In genomic region chr12:32379296-32379725, GRCm38 (mm10) we compare ENCODE assay signal across 8 mouse cellular contexts. TPM values are rescaled to one million over a fixed set of nuclear protein-coding genes. Genes with fewer than 3 reads are reported as not detected.
DNase-seq lines count a peak whose midpoint lies in the region; ATAC-seq lines count a peak whose summit lies in the region.

No protein-coding gene starts in this region.

- H3K4me3 ChIP-seq in megakaryocyte, embryonic 14.5 days (replicated peaks), result peak overlapping the region; percentile 98

- peaks cover 5% of the 10 kb centered on the region for H3K36me3 ChIP-seq in megakaryocyte, embryonic 14.5 days (replicated peaks; ENCODE audit: low read length)

- H3K4me1 ChIP-seq in megakaryocyte, embryonic 14.5 days, result peaks cover 28% of the 10 kb centered on the region

- DNase-seq in adrenal gland, adult (ENCODE audit: inconsistent age in 2 of 2, low spot score in 1 of 2), result peak; percentile 92 to 97
- peak; percentile 85 for DNase-seq in embryo, embryonic 10 days (ENCODE audit: low spot score)
- DNase-seq in gastrocnemius, postnatal 10 days, result peak; percentile 84
- DNase-seq in left cerebral cortex, adult 9 months (ENCODE audit: low spot score in 2 of 2), result peak; percentile 57 to 86
- peak; percentile 81 to 87 for DNase-seq in right cerebral cortex, adult 2 months (ENCODE audit: low spot score in 2 of 2)
- peak; percentile 82 for DNase-seq in urinary bladder, postnatal 14 days (ENCODE audit: low spot score)

- ATAC-seq in inflammation-experienced regulatory T-cells, adult 6 months, result peak; percentile 52

- no peaks in the 10 kb centered on the region for H3K9me3 ChIP-seq in megakaryocyte, embryonic 14.5 days

- no peaks in the 10 kb centered on the region for H3K27me3 ChIP-seq in megakaryocyte, embryonic 14.5 days (replicated peaks)

RNA-seq across cellular contexts. Expression of gene Ccdc71l, which starts 0.8 kb away (rescaled TPM):
- 1 to 10 TPM; 5.0 to 5.1 TPM for total RNA-seq in gastrocnemius, postnatal 10 days (2021)
- polyA plus RNA-seq in inflammation-experienced regulatory T-cells, adult 6 months (2017; shearing (Covaris generic)), result 1 to 10 TPM; 1.7 to 2.3 (median 1.8) TPM
- polyA plus RNA-seq in megakaryocyte, embryonic 14.5 days (2012; ENCODE audit: insufficient read depth, low replicate concordance), result 13.4 and 23.2 TPM in 2 replicates

Comparison
In these comparisons a context has a peak if more than half of its experiments do, and no peak if none do; other contexts are left out.
1. Peak in every context shown above with its lines: DNase-seq, ATAC-seq and H3K4me3 ChIP-seq.